Mouse (Mus musculus): ENCODE data around the gene Olfr374. TPM values are rescaled to one million over a fixed set of nuclear protein-coding genes. Genes with fewer than 3 reads are reported as not detected.
"Not testable (repeated sequence)": the region's sequence is repeated elsewhere in the genome, so short reads cannot be mapped to it uniquely, and the experiment has no call there.

The Olfr374 gene
- not detected for total RNA-seq (2021)
- long read RNA-seq, experiment 1, result 0 reads
- long read RNA-seq, experiment 2, result 0 reads

- DNase-seq, result no peak
- intact Hi-C loops (cut with DNase I), result no loop called here
These were observed at the start of gene Olfr374 for GRCm38 (mm10) chr8:72106740-72107139. TSS of gene Olfr374 (plus strand) at chr8:72107040.

DNA sequence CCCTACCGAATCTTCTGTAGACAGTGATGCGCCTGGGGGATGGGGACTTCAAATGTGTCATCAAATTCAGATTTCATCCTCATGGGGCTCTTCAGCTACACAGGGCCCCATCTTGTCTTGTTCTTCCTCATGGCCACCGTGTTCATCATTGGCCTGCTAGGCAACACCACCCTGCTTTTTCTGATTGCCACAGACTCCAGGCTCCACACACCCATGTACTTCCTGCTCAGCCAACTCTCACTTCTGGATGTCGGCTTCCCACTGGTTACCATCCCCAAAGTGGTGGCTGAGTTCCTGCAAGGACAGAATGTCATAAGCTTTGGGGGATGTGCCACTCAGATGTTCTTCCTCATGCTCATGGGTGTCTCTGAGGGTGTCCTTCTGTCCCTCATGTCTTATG is 49.2 kb upstream of the Olfr374 start:
- DNase-seq; intact Hi-C loops (cut with DNase I): not testable (repeated sequence)

DNA sequence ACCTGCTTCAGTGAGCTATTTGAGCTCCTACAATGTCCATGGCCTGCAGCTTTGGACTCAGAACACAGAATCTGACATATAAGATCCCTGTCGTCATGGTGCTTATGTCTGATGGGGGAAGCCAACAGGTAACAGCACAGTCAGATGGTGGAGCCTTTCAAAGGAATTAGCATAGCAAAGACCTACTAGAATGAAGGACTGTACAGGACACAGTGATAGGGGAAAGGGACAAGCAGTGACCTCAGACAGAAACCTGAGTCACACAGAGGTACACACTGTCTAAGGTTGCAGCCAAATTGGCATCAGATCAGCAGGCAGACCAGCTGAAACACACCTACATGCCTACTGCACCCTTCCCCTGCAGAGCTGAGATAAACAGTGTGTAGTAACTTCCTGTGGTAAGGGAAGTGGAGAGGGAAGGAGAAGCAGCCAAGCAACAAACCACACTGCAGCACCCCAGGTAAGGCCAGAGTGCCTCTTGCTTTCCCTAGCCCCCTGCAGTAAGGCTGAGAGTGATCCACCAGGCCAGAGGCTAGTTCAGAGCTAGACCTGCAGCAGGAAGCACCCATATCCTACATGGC is 39.9 kb upstream of the Olfr374 start:
- DNase-seq; intact Hi-C loops (cut with DNase I): not testable (repeated sequence)

GRCm38 (mm10) chr8:72082877-72083276 is 24.0 kb upstream of the Olfr374 start, which contains the start of gene Olfr373:
TSS of gene Olfr373 (plus strand) at chr8:72083177.
- DNase-seq; intact Hi-C loops (cut with DNase I): not testable (repeated sequence)

DNA sequence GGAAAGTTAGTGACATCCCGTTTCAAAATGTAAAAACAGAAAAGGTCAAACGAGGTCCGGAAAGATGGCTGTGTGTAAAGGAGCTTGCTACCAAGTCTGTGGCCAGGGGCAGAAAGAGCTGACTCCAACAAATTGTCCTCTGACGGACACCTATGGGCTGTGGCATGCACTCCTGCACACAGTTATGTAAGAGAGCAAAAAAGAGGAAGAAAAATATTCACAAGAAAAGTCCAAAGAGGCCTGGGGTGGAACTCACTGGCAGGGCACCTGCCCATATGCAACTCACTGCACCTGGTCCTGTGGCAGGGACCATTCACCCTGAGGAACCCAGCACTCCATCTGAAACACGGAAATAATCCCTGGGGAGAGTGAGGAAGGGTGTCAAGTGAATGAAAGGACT is 22.1 kb upstream of the Olfr374 start:
- intact Hi-C loops (cut with DNase I), result no loop called here
- no peak for DNase-seq

DNA sequence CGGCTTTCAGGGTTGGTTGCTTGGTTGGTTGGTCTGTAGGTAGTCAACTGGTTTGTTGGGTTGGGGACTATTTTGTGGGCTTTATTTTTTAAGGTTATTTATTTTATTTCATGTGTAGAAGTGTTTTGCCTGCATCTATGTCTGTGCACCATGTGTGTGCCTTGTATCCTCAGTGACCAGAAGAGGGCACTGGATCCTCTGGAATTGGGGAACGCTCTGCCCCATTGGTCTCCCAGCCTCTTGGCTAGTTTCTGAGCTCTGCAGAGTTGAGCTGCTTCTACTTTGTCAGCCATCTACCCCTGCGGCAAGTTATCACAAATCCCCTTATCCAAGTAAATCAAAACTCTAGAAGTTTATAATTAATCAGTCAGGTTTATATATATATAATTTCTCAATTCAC is 19.2 kb upstream of the Olfr374 start:
- intact Hi-C loops (cut with DNase I); DNase-seq: not testable (repeated sequence)

- DNase-seq; intact Hi-C loops (cut with DNase I): not testable (repeated sequence)
These were observed 10.1 kb upstream of the Olfr374 start for GRCm38 (mm10) chr8:72096721-72097120.

DNA sequence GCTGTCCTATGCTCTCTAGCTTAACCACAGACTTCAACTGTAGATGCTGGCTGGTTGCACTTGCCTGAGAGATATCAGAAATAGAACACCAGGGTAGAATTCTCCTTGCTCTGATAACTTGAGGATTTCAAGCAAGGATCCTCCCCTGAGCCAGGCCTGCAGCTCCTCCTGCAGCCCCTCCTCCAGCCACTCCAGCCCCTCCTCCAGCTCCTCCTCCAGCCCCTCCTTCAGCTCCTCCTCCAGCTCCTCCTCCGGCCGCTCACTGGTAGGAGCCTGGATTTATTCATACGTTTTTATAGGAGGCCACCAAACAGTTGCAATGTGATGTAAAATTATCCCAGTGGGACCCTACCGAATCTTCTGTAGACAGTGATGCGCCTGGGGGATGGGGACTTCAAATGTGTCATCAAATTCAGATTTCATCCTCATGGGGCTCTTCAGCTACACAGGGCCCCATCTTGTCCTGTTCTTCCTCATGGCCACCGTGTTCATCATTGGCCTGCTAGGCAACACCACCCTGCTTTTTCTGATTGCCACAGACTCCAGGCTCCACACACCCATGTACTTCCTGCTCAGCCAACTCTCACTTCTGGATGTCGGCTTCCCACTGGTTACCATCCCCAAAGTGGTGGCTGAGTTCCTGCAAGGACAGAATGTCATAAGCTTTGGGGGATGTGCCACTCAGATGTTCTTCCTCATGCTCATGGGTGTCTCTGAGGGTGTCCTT is 7.3 kb upstream of the Olfr374 start:
- DNase-seq, result peak; percentile 21 to 50

GRCm38 (mm10) chr8:72105165-72105564 is 1.7 kb upstream of the Olfr374 start:
- DNase-seq, result no peak
- intact Hi-C loops (cut with DNase I), result no loop called here

More for the DNA sequence above, 7.3 kb upstream of the Olfr374 start:
- intact Hi-C loops (cut with DNase I), result loop anchor here (1.0 kb wide), 1 partner anchor 97 kb away; no protein-coding TSS in a partner anchor

GRCm38 (mm10) chr8:72110876-72111275 is 4.0 kb downstream of the Olfr374 start:
- DNase-seq, result no peak

GRCm38 (mm10) chr8:72112486-72112885 is 5.6 kb downstream of the Olfr374 start:
- intact Hi-C loops (cut with DNase I), result no loop called here
- DNase-seq, result no peak

More at GRCm38 (mm10) chr8:72110876-72111275, 4.0 kb downstream of the Olfr374 start:
- intact Hi-C loops (cut with DNase I), result no loop called here

GRCm38 (mm10) chr8:72115202-72115601 is 8.4 kb downstream of the Olfr374 start:
- intact Hi-C loops (cut with DNase I), result no loop called here
- no peak for DNase-seq

GRCm38 (mm10) chr8:72118616-72119015 is 11.8 kb downstream of the Olfr374 start:
- intact Hi-C loops (cut with DNase I), result no loop called here
- DNase-seq, result no peak

- DNase-seq; intact Hi-C loops (cut with DNase I): not testable (repeated sequence)
These were observed 14.6 kb downstream of the Olfr374 start for GRCm38 (mm10) chr8:72121486-72121885.

- intact Hi-C loops (cut with DNase I), result no loop called here
- no peak for DNase-seq
These were observed 15.2 kb downstream of the Olfr374 start for GRCm38 (mm10) chr8:72121997-72122396.

GRCm38 (mm10) chr8:72127834-72128233 is 21.0 kb downstream of the Olfr374 start:
- DNase-seq, result no peak
- intact Hi-C loops (cut with DNase I), result no loop called here

DNA sequence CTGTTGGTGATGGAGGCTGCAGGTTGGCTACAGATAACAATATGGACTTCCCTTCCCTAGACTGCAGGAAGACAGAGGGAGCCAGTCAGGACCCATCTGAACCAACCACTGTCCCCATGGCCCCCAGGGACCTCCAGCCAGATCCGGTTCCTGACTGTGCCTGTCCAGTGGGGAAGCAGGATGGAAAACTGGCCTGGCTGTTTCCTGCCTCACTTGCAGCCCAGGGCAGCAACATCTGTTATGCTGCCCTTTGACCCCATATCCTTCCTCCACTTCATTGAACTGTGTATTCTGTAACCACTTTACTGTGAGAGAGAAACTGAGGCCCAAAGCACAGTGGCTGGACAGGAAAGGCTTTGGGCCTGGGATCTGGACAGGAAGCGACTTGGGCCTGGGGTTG is 24.4 kb downstream of the Olfr374 start:
- DNase-seq, result peak; percentile 30 to 35

GRCm38 (mm10) chr8:72131901-72132300 is 25.1 kb downstream of the Olfr374 start:
- no peak for DNase-seq
- intact Hi-C loops (cut with DNase I), result no loop called here

More for the DNA sequence above, 24.4 kb downstream of the Olfr374 start:
- intact Hi-C loops (cut with DNase I), result no loop called here

GRCm38 (mm10) chr8:72132417-72132816 is 25.6 kb downstream of the Olfr374 start:
- DNase-seq, result no peak
- intact Hi-C loops (cut with DNase I), result no loop called here

- intact Hi-C loops (cut with DNase I), result no loop called here
- no peak for DNase-seq
These were observed 26.1 kb downstream of the Olfr374 start for GRCm38 (mm10) chr8:72132891-72133290.

DNA sequence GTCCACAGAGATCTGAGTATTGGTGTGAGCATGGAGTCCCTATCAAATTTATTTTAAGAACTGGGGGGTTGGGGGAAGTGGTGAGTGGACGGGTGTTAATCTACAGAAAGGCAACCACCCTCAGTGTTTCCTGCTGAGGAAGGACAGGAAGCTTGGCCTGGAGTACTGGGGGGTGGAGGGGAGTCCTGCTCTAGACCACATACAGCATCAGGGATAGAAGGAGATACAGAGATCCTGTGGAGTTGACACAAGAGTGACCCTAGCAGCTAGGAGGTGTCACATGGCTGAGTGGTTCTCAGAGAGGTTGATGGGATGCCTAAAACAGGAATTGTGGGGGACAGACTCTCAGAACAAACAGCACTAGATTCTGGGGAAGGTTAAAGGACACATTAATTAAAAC is 26.7 kb downstream of the Olfr374 start:
- DNase-seq, result no peak
- intact Hi-C loops (cut with DNase I), result no loop called here

Measured in heart, postnatal 14 days (tissue).